Mouse (Mus musculus): Measurements from ENCODE around the gene C1ql1.
"Not testable (repeated sequence)": the region's sequence is repeated elsewhere in the genome, so short reads cannot be mapped to it uniquely, and the experiment has no call there.

The C1ql1 gene

DNA sequence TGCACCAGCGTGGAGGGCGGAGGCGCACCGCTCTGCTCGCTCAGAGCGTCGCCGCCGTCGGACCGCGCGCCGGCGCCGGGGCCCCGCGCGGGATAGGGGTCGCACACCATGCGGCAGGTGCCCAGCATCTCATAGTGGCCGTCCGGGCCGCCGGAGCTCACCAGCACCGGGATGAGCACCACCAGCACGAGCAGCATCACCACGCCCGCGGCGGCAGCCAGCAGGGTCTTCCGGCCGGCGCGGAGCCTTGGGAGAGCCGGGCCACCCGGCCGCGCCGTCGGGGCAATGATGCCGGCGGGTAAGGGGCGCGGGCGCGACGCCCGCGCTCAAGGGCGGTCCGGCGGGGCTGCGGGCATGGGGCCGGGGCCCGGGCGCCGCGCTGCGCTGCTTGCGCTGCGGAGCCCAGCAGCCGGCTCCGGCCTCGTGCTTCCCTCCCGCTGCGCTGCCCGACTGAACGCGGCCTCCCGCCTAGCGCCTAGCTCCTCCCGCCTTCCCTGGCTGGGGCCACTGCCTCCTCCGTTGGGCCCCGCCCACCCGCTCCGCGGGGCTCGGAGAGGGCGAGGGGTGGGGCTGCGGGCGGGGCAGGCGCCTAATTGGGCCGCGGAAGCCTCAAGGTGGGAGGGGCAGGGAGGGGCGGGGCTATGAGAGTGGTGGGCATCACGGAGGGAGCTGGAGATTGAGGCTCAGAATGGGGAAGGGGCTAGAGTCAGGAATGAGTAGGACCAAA, at the start of gene C1ql1:
C1ql1 (minus strand) TSS at position 424 of the 727 bp plus-strand sequence.
- peak; percentile 43 to 78 for DNase-seq (ENCODE audit: low spot score in 2 of 2)

DNA sequence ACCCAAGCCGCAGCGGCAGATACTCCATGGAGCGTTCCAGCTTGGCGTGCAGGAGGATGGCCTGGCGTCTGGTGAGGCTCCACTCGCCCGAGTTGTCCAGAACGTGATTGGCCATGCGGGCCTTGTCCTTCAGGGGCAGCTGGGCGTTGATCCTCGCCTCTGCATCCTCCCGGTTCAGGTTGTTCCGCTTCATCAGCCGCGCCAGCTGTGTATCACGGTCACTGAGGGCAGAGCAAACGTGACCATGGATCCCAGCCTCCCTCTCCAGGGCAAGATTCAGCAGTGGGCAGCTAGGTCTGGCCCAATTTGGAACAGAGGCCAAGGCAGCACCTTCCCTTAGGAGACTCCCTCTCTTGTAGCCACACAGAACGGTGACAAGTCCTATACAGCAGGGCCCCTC, 48.5 kb upstream of the C1ql1 start:
- DNase-seq (ENCODE audit: low spot score in 2 of 2), result no peak

DNA sequence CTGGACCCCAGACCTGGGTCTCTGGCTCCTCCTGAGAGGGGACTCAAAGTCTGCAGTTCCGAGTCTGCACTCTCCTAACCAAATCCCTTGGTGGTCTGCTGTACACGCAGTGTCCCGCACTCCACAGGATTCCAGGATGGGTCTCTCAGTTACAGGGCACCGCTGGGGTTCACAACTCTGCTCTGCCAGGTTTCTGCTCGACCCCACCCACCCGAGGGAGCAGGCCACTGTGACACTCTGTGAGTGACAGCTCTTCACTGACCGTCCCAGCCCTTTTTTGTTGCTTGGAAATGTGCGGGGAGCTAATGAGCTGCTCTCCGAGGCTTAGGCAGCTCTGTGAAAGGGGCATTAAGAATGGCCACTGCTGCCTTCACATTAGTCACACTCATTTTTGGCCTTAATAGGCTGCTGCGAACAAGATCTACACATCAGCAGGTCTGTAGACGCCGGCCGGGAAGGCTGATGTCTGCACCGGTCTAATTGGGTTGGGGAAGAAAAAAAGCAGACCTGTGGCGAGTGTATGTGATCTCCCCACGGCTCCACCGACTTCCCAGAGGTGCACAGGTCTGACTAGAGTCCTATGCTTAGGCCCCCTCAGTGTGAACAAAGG, 47.0 kb upstream of the C1ql1 start:
- DNase-seq (ENCODE audit: low spot score in 2 of 2), result no peak

DNA sequence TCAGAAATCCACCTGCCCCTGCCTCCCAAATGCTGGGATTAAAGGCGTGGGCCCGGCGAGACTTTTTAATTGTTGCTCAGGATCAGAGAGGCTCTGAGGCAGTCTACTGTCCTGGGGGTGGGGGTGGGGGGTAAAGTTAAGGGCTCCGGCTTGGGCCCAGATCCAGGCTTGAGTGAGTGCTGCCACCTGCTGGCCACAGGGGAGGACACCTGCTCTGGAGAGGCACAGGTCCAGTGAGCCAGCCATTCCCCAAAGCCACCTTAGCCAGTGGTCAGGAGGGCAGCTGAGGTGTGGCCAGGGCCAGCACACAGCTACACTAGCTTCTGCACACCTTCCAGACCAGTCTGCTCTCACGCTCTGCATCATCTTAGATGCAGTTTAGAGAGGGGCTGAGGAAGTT, 46.5 kb upstream of the C1ql1 start:
- peak; percentile 63 to 85 for DNase-seq (ENCODE audit: low spot score in 2 of 2)

DNA sequence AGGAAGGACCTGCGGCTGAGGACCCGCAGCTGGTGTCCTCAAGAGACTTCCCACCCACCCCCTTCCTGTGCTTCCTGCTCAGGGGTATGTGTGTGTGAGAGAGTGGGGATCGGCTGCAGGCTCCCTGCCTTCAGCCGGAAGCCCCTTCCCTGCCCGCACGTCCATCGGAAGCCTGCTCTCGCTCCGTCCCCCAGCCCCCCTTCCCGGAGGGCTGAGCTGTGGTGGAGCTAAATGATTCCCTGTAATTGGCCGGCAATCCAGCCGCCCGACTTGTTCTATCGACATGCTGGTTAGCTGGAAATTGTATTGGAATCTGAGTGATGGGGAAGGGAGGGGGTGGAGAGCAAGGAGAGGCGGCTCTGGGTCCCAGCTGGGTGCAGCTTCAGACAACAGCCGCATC, 45.2 kb upstream of the C1ql1 start:
- DNase-seq (ENCODE audit: low spot score in 2 of 2), result no peak

DNA sequence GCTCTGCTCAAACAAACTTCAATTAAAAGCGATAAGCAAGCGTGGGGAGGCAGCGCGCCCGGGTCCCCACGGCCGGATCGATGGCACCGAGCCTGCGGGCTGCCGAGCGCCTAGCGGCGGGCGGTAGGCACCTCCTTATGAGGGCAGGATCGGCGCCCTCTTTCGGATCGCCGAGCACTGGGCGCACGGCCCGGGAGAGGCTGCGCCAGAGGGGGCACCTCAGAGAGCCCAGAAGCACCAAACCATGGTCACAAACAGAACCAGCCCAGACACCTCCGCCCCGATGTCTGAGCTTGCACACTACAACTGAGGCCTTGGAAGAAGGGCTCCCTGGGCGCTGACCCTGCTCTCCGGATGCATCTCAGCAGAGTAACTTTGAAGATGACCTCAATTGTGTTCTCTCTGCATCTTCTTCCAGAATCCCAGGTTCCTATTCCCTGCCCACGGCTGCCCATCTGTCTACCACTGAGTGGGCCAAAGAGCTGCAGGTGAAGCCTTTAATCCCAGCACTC, 43.7 kb upstream of the C1ql1 start:
- DNase-seq (ENCODE audit: low spot score in 2 of 2), result no peak

DNA sequence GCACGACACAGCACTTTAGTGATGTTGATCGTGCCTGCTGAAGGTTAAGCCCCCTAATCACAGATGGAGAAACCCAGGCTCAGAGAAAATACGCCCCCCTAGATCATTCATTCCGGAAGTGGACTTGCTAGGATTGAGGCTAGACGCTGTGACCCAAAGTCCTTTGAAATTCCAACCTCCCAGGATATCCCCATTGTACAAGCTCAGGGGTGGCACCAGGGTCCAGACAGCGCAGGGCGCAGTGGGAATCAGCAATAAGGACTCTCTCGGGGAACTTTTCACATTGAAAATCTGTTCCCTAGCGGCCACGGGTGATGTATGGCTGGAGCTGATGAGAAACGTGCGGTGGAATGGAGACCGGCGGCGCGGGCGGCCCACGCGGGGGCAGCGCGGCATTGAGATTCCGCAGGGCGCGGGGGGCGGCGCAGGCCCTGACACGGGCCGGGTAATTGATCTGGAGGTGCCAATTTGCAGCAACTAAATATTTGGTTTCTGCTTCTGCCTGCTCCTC, 43.2 kb upstream of the C1ql1 start:
- no peak for DNase-seq (ENCODE audit: low spot score in 2 of 2)

DNA sequence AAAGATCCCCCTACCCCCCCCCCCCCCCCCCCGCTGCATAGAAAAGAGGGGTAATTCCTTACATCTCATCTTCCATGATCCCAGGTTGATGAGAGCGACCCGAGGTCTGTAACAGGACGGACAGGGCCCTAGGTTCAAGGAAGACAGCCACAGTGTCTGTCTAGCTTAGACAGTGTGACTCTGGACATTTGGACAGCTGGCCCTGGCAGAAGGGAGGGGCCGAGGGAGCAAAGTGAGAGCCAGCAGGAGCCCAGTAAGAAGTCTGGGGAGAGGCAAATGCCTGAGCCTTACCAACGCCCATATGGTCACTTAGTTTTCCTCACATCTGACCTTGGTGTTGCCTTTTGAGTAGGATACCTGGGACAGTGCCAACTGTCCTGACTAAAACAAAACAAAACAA, 38.7 kb upstream of the C1ql1 start:
- DNase-seq (ENCODE audit: low spot score in 2 of 2), result no peak

DNA sequence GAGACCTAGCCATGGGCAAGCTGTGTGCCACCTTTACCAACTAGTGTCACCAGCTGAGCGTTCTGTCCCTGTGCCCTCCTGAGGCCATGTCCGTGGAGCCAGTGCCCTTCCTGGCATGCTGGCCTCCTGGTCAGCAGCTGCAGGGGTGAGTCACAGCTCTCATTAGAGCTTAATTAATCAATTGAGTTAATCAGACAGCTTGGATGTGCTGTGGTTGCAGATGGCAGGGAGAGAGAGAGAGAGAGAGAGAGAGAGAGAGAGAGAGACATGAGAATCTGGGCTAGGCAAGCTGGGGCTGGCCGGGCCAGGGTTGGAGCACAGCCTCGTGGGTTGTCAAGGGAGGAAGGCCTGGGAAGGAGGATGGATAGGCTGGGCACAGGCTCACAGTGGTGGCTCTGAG, 38.1 kb upstream of the C1ql1 start:
- DNase-seq (ENCODE audit: low spot score in 2 of 2), result no peak

DNA sequence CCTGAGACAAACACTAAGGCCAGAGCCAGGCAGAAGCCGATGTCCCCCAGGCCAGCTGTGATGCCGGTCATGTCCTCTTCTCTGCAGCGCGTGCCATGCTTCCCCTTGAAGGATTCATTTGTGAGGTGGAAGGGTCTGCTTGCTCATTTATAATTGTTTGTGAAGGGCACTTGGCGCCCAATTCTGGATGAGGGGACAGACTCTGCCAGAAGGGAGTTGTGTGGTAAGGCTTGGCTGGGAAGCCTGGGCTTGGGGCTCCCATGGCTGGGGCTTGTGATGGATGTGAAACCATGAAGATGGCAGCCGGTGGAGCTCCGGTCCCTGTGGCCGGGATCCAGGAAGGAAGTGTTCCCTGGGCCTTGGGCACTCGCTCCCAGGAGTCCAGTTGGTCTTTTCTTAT, 37.6 kb upstream of the C1ql1 start:
- no peak for DNase-seq (ENCODE audit: low spot score in 2 of 2)

DNA sequence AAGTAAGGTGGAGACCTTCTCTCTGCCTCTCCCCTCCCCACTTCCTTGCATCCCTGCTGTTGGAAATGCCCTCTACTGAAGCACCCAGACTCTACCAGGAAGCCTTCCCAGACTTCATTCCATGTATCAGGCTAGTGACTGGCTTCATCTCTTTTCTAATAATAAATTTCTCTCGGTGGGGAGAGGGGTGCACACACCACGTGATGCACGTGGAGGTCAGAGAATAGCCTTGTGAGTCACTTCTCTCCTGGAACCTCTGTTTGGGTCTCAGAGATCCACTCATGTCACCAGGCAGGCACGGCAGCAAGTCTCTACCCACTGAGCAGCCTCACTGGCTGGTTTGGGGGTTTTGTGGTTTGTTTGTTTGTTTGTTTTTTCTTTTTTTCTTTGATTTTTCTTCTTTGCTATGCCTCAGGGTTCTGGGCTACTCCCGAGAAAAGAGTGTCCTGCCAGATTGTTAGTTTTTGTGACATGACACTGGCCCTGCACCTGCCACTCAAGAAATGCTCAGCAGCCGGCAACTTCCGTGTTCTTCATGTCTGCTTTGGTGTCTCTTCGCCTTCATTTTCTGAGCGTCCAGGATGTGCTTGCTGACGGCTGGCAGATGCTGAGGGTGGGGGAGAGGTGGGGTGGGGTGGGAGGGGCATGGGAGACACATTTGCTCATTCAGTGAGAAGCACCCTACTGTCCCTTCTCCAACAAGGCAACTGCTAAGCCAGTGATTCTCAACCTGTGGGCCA, 34.8 kb upstream of the C1ql1 start:
- no peak for DNase-seq (ENCODE audit: low spot score in 2 of 2)

DNA sequence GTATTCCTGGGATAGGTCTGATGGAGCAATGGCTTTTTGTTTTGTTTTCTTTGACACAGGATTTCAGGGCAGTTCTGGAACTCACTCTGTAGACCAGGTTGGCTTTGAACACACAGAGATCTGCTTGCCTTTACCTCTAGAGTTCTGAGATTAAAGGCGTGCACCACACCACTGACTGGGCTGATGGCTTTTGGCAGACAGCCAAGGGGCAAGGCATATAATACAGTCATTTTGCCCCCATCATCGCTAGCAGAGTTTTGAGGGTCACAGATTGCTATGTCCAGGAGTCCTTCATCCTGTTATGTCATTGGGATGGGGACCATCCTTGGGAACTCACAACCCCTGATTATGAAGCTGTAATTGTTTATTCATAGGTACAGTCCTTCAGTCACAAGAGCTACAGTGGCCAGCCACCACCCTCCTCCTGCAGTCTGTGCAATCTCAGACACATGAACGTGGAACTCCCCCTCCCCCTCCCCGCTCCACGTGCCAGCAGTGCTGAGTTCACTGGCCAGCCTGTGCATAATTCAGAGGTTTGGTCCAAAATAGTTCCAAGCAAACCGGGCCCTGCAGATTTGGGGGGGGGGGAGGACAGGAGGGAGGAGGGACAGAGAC, 31.7 kb upstream of the C1ql1 start:
- no peak for DNase-seq (ENCODE audit: low spot score in 2 of 2)

DNA sequence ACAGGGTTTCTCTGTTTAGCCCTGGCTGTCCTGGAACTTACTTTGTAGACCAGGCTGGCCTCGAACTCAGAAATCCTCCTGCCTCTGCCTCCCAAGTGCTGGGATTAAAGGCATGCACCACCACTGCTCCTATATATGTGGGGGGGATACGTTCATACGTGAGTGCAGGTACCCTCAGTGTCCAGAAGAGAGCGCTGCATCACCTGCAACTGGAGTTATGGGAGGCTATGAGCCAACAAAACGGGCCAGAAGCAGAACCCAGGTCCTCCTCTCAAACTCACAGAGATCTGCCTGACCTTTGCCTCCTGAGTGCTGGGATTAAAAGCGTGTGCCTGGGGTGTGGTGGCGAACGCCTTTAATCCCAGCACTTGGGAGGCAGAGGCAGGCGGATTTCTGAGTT, 29.5 kb upstream of the C1ql1 start:
- DNase-seq (ENCODE audit: low spot score in 2 of 2), result not testable (repeated sequence)

DNA sequence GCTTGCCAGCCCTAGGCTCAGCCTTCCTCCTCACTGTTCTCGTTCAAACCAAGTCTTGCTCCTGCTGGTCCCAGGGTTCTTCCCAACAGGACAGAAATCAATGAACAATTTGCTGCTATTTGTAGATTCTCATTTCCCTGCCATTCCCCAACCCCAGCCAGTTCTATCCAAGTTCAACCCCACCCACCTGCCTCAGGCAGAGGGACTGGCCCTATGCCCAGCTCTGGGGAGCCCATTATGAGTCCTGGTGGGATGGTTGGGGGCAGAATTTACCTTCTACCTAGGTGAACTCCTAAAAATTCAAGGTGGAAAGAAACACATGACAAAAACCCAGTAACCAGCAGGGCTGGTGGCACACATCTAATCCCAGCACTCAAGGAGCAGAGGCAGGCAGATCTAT, 25.8 kb upstream of the C1ql1 start:
- DNase-seq (ENCODE audit: low spot score in 2 of 2), result no peak

DNA sequence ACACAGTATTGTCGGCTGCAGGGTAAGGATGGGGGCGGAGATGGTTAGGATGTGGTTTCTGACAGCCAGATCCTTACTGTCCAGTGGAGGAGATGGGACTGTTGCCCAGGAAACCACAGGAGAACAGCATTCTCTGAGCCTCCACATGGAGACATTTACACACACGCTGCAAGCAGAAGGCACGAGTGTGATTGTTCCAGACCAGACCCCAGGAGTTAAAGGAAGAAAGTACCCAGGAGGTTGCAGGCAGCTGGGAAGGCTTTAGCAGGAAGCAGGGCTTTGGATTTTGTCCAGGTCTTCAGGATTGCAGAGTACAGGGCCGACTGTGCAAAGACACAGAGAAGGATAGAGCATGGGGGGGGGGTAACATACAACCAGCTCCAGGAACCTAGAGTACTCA, 25.1 kb upstream of the C1ql1 start:
- DNase-seq (ENCODE audit: low spot score in 2 of 2), result no peak

DNA sequence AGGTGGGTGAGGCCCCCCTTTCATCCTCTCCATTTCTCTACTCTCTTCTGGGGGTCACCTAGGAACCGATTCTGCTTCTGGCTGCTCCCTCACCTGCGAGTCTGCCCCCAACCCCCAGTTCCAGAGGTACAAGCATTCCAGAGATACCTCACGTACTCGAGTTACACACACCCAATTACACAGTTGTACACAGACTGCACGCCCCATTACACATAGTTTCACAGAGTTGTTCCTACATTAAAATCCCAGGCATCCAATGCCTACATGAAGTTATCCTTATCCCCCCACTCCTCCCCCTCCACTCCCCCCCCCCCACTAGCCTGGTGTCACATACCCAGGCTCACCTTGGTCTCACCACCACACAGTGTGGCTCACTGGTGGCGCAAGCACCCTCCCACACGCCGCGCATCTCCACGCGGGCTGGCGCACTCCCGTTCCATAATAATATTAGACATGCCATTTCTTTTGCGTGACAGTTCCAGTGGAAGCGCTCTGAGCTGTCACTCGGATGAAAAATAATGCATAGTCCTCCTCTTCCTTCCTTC, 18.1 kb upstream of the C1ql1 start:
- no peak for DNase-seq (ENCODE audit: low spot score in 2 of 2)

DNA sequence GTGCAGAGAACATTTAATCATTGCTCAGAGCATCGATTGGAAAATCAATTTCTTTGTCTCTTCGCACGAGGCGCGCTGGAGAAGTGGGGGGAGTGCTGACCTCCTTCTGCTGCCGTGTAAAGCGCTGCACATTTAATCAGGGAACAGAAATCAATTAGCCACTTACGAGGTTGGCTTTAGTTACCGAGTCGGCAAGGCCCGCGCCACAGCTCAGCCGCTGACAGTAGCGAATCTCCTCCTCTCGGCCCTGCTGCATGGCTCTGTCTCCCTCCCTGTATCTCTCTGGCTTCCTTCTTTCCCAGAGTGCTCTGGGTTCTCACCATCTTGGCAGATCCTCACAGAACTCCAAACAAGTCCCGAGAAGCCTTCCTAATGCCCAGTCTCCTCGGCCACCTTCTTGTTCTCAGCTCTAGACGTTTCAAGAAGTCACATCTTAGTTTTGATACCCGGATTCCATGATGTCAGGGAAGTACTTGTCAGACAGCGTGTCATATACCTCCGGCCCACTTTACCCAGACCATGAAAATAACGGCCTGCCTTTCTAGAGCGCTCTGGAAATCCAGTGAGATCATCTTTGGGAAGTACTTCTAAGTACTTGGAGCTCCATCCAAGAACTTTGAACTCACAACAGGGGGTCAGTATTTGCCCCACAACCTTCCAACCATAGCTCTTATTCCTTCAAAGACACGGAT, 17.5 kb upstream of the C1ql1 start:
- DNase-seq (ENCODE audit: low spot score in 2 of 2), result no peak

DNA sequence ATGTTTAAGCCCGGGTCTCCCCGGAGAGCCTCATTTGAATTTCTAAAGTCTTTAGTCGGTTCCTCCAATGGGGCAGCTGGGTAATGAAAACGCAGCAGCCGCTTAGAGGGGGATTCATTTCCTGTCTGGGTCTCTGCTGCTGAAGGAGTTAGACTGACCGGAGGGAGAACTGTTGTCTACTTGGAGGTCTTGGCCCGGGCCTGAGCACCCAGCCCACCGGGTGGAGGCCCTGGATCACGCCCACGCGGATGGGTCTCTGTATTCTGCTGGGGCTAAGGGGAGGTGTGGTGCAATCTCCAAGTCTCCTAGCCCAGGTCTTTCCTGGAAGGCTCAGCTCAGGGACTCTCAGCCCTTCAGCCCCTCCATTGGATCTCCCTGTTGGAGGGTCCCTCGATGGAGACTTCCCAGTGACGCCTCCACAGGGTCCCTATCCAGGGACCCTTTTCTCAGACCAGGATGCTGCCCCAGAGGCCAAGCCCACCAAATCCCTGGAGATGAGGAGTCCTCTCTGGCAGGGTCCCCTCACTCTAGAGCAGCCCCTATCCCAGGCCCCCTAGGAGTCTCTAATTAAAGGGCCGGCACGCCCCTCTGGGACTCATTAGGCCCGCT, 16.9 kb upstream of the C1ql1 start:
- no peak for DNase-seq (ENCODE audit: low spot score in 2 of 2)

DNA sequence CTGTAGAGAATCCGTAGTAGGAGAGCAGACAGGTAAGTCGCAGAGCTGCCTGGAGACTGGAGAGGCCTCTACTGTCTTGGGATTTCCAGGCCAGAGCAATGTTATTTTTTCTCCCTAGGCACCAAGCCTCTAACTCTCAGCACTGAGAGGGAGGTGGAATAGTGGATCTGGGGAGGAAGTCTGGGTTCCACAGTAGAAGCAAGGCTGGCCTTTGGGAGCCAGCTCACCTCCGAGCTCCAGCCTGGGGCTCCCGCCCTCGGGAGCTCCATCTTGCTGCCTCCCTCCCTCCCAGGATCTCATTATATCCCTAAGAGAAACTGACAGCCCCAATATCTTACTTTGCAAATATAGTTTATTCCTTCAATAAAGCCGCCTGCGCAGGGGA, 16.4 kb upstream of the C1ql1 start:
- DNase-seq (ENCODE audit: low spot score in 2 of 2), result no peak

DNA sequence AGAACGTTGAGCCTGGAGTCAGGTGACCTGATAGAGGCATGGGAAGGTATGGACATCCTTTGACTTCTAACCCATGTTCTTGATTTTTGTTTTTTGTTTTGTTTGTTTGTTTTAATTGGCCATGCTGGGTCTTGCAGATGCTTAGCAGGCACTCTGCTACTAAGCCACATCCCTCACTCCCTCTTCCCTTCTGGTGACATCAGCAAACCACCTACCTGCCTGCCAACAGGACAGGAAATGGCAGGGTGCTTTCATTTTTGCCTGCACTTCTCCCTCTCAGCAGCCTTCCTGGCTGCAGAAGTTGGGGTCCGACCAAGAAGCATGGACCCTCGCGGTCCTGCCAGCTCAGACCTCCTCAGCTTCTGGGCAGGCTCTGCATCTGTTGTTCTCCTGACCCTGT, 14.6 kb upstream of the C1ql1 start:
- DNase-seq (ENCODE audit: low spot score in 2 of 2), result no peak

DNA sequence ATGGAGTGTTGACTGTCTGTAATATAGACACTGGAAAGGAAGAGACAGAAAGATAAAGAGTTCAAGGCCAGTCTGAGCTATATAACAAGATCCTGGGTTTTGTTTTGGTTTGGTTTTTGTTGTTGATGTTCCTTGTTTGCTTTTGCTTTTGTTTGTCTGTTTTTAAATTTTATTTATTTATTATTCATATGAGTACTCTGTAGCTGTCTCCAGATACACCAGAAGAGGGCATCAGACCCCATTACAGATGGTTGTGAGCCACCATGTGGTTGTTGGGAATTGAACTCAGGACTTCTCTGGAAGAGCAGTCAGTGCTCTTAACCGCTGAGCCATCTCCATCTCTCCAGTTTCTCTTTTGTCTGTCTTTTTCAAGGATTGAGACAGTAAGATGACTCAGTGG, 12.4 kb upstream of the C1ql1 start:
- DNase-seq (ENCODE audit: low spot score in 2 of 2), result no peak
